Mouse (Mus musculus): ENCODE data around the gene Vpreb3. TPM values are rescaled to one million over a fixed set of nuclear protein-coding genes. Genes with fewer than 3 reads are reported as not detected.

The Vpreb3 gene
- total and polyA plus RNA-seq, 3 experiments, result 35.6 to 135 (median 90.1) TPM

Other genes starting within 250 kb of the Vpreb3 start
- gene Cabin1, start 178.7 kb upstream of the Vpreb3 start, total RNA-seq (2012; rRNA removed), result 29.0 and 35.8 TPM in 2 replicates
- gene Cabin1, start 178.7 kb upstream of the Vpreb3 start, total RNA-seq (2014; rRNA removed), result 11.8 and 12.0 TPM in 2 replicates
- gene Cabin1, start 178.7 kb upstream of the Vpreb3 start, polyA plus RNA-seq (2012; ENCODE audit: insufficient read length, low read depth), result 38.9 and 46.0 TPM in 2 replicates
- 229 and 390 TPM in 2 replicates for gene Ddt, start 169.6 kb upstream of the Vpreb3 start, total RNA-seq (2012; rRNA removed)
- gene Ddt, start 169.6 kb upstream of the Vpreb3 start, total RNA-seq (2014; rRNA removed), result 766 and 869 TPM in 2 replicates
- gene Ddt, start 169.6 kb upstream of the Vpreb3 start, polyA plus RNA-seq (2012; ENCODE audit: insufficient read length, low read depth), result 599 and 608 TPM in 2 replicates
- gene Gm20441, start 162.1 kb upstream of the Vpreb3 start, total RNA-seq (2012; rRNA removed), result 0.42 and 0.68 TPM in 2 replicates
- 0.55 TPM in 1 of 2 replicates, not detected in the other for gene Gm20441, start 162.1 kb upstream of the Vpreb3 start, total RNA-seq (2014; rRNA removed)
- not detected in 2 replicates for gene Gm20441, start 162.1 kb upstream of the Vpreb3 start, polyA plus RNA-seq (2012; ENCODE audit: insufficient read length, low read depth)
- gene Gstt3, start 161.6 kb upstream of the Vpreb3 start, total RNA-seq (2012; rRNA removed), result 72.3 and 117 TPM in 2 replicates
- gene Gstt3, start 161.6 kb upstream of the Vpreb3 start, total RNA-seq (2014; rRNA removed), result 109 and 110 TPM in 2 replicates
- 144 and 163 TPM in 2 replicates for gene Gstt3, start 161.6 kb upstream of the Vpreb3 start, polyA plus RNA-seq (2012; ENCODE audit: insufficient read length, low read depth)
- gene Gstt1, start 144.5 kb upstream of the Vpreb3 start, total RNA-seq (2012; rRNA removed), result 50.9 and 58.1 TPM in 2 replicates
- gene Gstt1, start 144.5 kb upstream of the Vpreb3 start, total RNA-seq (2014; rRNA removed), result 2.4 and 2.9 TPM in 2 replicates
- gene Gstt1, start 144.5 kb upstream of the Vpreb3 start, polyA plus RNA-seq (2012; ENCODE audit: insufficient read length, low read depth), result 4.5 and 6.2 TPM in 2 replicates
- gene Gstt4, start 120.5 kb upstream of the Vpreb3 start, total RNA-seq (2012; rRNA removed), result 0.17 and 0.21 TPM in 2 replicates
- gene Gstt4, start 120.5 kb upstream of the Vpreb3 start, total RNA-seq (2014; rRNA removed), result 0.42 and 0.45 TPM in 2 replicates
- 0.80 and 0.94 TPM in 2 replicates for gene Gstt4, start 120.5 kb upstream of the Vpreb3 start, polyA plus RNA-seq (2012; ENCODE audit: insufficient read length, low read depth)
- 126 and 201 TPM in 2 replicates for gene Gstt2, start 105.6 kb upstream of the Vpreb3 start, total RNA-seq (2012; rRNA removed)
- 192 and 197 TPM in 2 replicates for gene Gstt2, start 105.6 kb upstream of the Vpreb3 start, total RNA-seq (2014; rRNA removed)
- 253 and 304 TPM in 2 replicates for gene Gstt2, start 105.6 kb upstream of the Vpreb3 start, polyA plus RNA-seq (2012; ENCODE audit: insufficient read length, low read depth)
- gene Mif, start 82.8 kb upstream of the Vpreb3 start, total RNA-seq (2012; rRNA removed), result 1,561 and 2,151 TPM in 2 replicates
- gene Mif, start 82.8 kb upstream of the Vpreb3 start, total RNA-seq (2014; rRNA removed), result 1,037 and 1,217 TPM in 2 replicates
- gene Mif, start 82.8 kb upstream of the Vpreb3 start, polyA plus RNA-seq (2012; ENCODE audit: insufficient read length, low read depth), result 1,853 and 2,072 TPM in 2 replicates
- 13.1 and 20.4 TPM in 2 replicates for gene Derl3, start 49.6 kb upstream of the Vpreb3 start, total RNA-seq (2012; rRNA removed)
- gene Derl3, start 49.6 kb upstream of the Vpreb3 start, total RNA-seq (2014; rRNA removed), result 33.9 and 36.6 TPM in 2 replicates
- 28.9 and 36.2 TPM in 2 replicates for gene Derl3, start 49.6 kb upstream of the Vpreb3 start, polyA plus RNA-seq (2012; ENCODE audit: insufficient read length, low read depth)
- 94.9 and 101 TPM in 2 replicates for gene Smarcb1, start 21.4 kb upstream of the Vpreb3 start, total RNA-seq (2012; rRNA removed)
- gene Smarcb1, start 21.4 kb upstream of the Vpreb3 start, total RNA-seq (2014; rRNA removed), result 76.2 and 82.3 TPM in 2 replicates
- 95.6 and 96.0 TPM in 2 replicates for gene Smarcb1, start 21.4 kb upstream of the Vpreb3 start, polyA plus RNA-seq (2012; ENCODE audit: insufficient read length, low read depth)
- 243 and 254 TPM in 2 replicates for gene Chchd10, start 9.9 kb upstream of the Vpreb3 start, total RNA-seq (2012; rRNA removed)
- gene Chchd10, start 9.9 kb upstream of the Vpreb3 start, total RNA-seq (2014; rRNA removed), result 119 and 147 TPM in 2 replicates
- 412 and 540 TPM in 2 replicates for gene Chchd10, start 9.9 kb upstream of the Vpreb3 start, polyA plus RNA-seq (2012; ENCODE audit: insufficient read length, low read depth)
- 0.76 and 1.1 TPM in 2 replicates for gene Mmp11, start 6.6 kb upstream of the Vpreb3 start, total RNA-seq (2012; rRNA removed)
- not detected in 2 replicates for gene Mmp11, start 6.6 kb upstream of the Vpreb3 start, total RNA-seq (2014; rRNA removed)
- gene Mmp11, start 6.6 kb upstream of the Vpreb3 start, polyA plus RNA-seq (2012; ENCODE audit: insufficient read length, low read depth), result 0.56 and 0.99 TPM in 2 replicates
- 0.21 and 0.42 TPM in 2 replicates for gene Gm867, start 2.4 kb upstream of the Vpreb3 start, total RNA-seq (2012; rRNA removed)
- gene Gm867, start 2.4 kb upstream of the Vpreb3 start, total RNA-seq (2014; rRNA removed), result not detected in 2 replicates
- 2.6 and 3.5 TPM in 2 replicates for gene Gm867, start 2.4 kb upstream of the Vpreb3 start, polyA plus RNA-seq (2012; ENCODE audit: insufficient read length, low read depth)
- 0.84 and 1.6 TPM in 2 replicates for gene Gm5134, start 11.5 kb downstream of the Vpreb3 start, total RNA-seq (2012; rRNA removed)
- 0.40 and 0.45 TPM in 2 replicates for gene Gm5134, start 11.5 kb downstream of the Vpreb3 start, total RNA-seq (2014; rRNA removed)
- 0.34 and 1.0 TPM in 2 replicates for gene Gm5134, start 11.5 kb downstream of the Vpreb3 start, polyA plus RNA-seq (2012; ENCODE audit: insufficient read length, low read depth)
- 24.4 and 26.6 TPM in 2 replicates for gene Zfp280b, start 89.6 kb downstream of the Vpreb3 start, total RNA-seq (2012; rRNA removed)
- 15.2 and 19.0 TPM in 2 replicates for gene Zfp280b, start 89.6 kb downstream of the Vpreb3 start, total RNA-seq (2014; rRNA removed)
- 30.4 and 36.6 TPM in 2 replicates for gene Zfp280b, start 89.6 kb downstream of the Vpreb3 start, polyA plus RNA-seq (2012; ENCODE audit: insufficient read length, low read depth)
- 0.04 TPM in 1 of 2 replicates, not detected in the other for gene Slc5a4b, start 167.9 kb downstream of the Vpreb3 start, total RNA-seq (2012; rRNA removed)
- not detected in 2 replicates for gene Slc5a4b, start 167.9 kb downstream of the Vpreb3 start, total RNA-seq (2014; rRNA removed)
- not detected in 2 replicates for gene Slc5a4b, start 167.9 kb downstream of the Vpreb3 start, polyA plus RNA-seq (2012; ENCODE audit: insufficient read length, low read depth)
- 0.04 TPM in 1 of 2 replicates, not detected in the other for gene Slc5a4a, start 204.4 kb downstream of the Vpreb3 start, total RNA-seq (2012; rRNA removed)
- not detected in 2 replicates for gene Slc5a4a, start 204.4 kb downstream of the Vpreb3 start, total RNA-seq (2014; rRNA removed)
- not detected in 2 replicates for gene Slc5a4a, start 204.4 kb downstream of the Vpreb3 start, polyA plus RNA-seq (2012; ENCODE audit: insufficient read length, low read depth)

Measured in CH12.LX (cell line).